Mouse (Mus musculus) ES-Bruce4 (cell line): Measurements from ENCODE around the gene Mettl21a.

Source experiments
- CTCF ChIP-seq: IDR thresholded peaks from one replicate; pipeline ENCODE4 v1.8.1; 2011; ENCODE audit warnings: low read depth, low read length
- POLR2A ChIP-seq: IDR thresholded peaks from one replicate; pipeline ENCODE4 v1.8.1; 2011; ENCODE audit warnings: low read length; ENCODE audit not compliant: insufficient read depth

DNA sequence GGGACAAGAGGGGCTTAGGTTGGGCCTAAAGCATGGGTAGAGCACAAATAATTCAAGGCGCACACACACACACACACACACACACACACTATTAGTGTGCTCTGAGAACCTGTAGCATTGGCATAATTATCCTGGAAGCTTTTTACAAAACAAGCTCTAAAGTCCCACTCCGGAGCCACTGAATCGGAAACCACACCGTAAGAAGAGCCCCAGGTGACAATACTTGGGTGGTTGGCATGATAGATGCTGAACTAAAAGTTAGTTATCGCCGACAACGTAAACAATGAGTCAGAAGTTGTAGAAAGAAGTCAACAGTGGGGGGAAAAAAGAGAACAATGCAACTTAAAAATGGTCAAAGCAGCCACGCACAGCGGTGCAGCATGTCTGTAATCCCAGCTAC is 2.7 kb downstream of the Mettl21a start:
- no peak for TF ChIP-seq CTCF
- TF ChIP-seq POLR2A: no peak
